Mouse (Mus musculus) brown adipose tissue, adult 24 weeks (tissue): ENCODE measurements around the gene Dnah2. TPM values are rescaled to one million over a fixed set of nuclear protein-coding genes. Genes with fewer than 3 reads are reported as not detected.
"Not testable (repeated sequence)": the region's sequence is repeated elsewhere in the genome, so short reads cannot be mapped to it uniquely, and the experiment has no call there.

Experiments used
- H3K27ac ChIP-seq: fragments of 200-500 bp; replicated peaks from 2 replicates; pipeline ENCODE4 v1.5.1; 2012; ENCODE audit warnings: low read depth, mild to moderate bottlenecking, low read length
- H3K4me1 ChIP-seq: fragments of 200-500 bp; 2 replicates; pipeline ENCODE4 v1.6.1; 2012; ENCODE audit warnings: low read length, mixed read lengths; ENCODE audit not compliant: control insufficient read depth, insufficient read depth, insufficient read length
- H3K4me3 ChIP-seq: fragments of 200-500 bp; 2 replicates; pipeline ENCODE4 v1.5.1; 2012; ENCODE audit warnings: low read depth, mild to moderate bottlenecking, low read length, moderate library complexity; ENCODE audit not compliant: insufficient read depth
- polyA plus RNA-seq: library from polyadenylated mRNA; stranded (reverse); fragments of >200 nt; gene quantifications from 2 replicates; pipeline ENCODE4 v1.2.4, GENCODE M21; 2012; ENCODE audit not compliant: missing spikeins, insufficient read depth, insufficient read length

The Dnah2 gene
- polyA plus RNA-seq, 1 experiment: not detected

DNA sequence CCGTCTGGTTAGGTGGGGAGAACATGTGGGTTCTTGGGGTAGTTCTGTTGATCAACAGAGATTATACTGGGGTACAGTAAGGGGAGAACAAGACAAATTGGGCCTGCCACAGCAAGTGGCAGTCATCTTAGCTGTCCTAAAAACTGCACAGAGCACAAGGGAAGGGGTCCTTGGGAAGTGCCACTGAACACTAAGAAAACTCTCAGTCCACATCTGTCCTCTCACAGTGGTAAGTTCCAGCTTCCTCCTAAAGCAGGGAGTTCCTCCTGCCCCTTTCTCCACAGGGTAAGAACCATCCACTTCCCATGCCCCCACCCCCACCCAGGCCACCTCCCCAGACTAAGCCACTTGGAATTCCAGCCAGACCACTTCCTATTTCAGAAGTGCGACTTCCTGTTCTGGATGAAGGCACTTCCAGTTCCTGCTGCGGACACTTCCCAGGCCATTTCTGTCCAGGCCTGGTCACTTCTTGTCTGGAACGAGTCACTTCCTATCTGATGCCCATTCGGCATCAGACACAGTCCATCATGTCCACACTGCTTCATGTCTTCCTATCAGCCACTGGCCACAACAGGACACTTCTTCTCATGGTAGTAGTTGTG is 5.7 kb upstream of the Dnah2 start:
- Histone ChIP-seq H3K4me1 (no peaks in the 10 kb centered on the region), H3K27ac (no peak overlapping the region), H3K4me3 (no peak overlapping the region)

DNA sequence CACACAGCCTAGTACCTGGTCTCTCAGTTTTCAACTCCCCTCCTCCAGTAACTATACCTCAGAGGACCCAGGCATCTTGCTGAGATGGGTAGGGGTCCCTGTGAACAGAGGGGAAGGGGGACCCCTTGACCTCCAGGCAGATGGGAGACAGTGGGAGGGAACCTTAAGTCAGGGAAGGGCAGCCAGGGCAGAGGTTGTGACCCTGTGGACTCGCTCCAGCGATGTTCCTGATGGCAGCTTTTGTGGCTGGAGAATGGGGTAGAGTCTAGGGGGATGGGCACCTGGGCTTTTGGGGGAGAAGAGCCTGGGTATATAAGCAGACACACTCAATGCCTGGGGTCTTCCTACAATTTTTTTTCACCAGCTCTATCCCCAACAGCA is 4.4 kb upstream of the Dnah2 start:
- no peak overlapping the region for H3K4me3 ChIP-seq
- H3K4me1 ChIP-seq: no peaks in the 10 kb centered on the region

DNA sequence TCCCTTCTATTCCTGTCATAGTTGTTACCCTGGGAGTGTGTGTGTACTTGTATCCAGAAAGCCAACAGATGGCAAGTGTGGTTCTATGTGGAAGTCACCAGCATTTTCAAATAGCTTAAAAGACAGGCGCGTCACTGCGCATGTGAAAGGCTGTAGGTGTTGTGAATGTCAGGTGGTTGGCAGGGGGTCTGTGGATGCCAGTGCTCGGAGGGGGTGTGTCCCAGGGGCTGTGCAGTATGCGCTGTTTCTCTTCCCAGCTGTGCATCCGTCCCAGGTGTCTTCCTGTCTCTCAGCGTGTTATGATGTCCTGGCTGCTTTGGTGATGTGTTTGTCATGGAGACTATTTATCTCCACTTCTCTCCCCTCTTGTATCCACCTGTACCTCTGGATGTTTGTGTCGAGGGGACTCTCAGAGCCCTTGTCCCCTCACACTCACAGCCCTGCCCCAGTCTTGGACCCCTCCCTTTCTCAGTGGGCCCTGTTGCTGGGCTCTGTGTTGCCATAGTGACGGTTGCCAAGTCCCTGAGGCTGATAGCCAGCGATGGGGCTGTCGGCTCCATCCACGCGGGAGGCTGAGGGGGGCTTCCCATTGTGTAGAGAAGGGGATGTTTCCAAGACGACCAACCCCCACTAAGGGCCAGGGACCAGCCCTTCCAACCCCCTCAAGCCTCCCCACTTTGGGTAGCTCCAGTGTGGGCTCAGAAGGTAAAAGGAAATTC is 3.9 kb upstream of the Dnah2 start:
- no peaks in the 10 kb centered on the region for H3K4me1 ChIP-seq
- no peak overlapping the region for H3K27ac ChIP-seq

More for the DNA sequence above, 4.4 kb upstream of the Dnah2 start:
- no peak overlapping the region for H3K27ac ChIP-seq

DNA sequence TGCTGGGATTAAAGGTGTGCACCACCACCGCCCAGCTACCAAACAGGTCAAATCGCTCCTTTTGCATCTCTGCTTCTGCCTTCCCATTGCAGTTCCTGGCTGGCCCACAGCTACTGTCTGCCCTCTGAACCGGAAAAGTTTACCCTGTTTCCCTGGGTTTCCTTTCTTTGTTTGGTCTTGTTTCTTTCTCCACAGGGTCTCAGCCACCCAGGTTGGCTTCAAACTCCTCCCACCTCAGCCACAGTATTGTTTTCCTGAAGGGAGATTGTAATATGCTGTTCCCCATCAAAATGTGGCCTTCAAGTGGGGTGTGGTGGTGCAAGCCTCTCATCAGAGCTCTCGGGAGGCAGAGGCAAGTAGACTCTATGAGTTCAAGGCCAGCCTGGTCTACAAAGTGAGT is 2.4 kb upstream of the Dnah2 start:
- Histone ChIP-seq H3K27ac (no peak overlapping the region), H3K4me1 (no peaks in the 10 kb centered on the region; the same call in 1 of the 2 replicates), H3K4me3 (no peak overlapping the region)

More for the DNA sequence above, 3.9 kb upstream of the Dnah2 start:
- H3K4me3 ChIP-seq: no peak overlapping the region

DNA sequence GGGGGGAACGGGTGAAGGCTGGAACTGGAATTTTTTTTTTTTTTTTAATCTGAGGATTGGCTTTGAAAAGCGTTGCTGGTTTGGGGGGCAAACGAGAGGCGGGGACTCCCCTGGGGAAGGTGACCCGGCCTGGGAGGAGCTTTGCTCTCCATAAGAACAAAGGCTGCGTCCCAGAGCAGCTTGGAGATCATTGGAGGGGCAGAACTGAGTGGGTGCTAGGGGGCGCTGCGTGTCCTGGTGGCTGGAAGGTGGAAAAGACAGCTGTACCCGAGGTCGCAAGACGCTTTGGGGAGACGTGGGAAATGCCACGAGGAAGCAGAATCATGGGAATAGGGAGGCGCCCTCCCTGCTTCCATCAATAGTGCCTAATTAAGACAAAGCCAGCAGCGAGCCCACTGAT is 1.8 kb downstream of the Dnah2 start:
- Histone ChIP-seq H3K4me1 (no peaks in the 10 kb centered on the region; the same call in 1 of the 2 replicates), H3K27ac (no peak overlapping the region), H3K4me3 (peak overlapping the region; percentile 56)

DNA sequence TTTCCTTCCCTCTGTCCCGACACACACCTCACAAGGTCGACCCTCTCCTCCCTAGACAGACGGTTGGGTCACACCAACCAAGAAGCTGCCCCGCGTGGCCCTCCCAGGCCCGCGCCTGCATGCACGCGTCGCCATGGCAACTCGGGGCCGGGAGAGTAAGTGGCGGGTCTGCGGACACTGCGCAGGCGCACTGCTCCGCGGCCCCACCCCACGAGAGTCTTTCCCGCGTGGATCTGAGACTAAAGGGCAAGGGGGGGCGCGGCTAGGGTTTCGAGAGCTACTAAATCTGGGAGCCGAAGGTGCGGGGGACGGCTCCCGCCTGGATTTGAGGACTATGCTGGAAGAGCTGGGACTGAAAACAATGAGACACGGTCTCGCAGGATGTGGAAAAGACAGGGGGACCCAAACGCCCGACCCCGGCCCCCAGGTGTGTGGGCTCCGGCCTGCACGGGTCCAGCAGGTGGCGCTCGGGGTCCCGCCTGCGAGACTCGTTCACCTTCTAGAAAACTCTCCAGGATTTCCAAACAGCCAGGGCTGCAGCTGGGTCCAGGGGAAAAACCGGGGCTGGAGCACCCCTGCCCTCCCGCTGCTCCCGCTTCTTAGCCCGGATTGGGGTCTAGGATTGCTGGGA is 2.4 kb downstream of the Dnah2 start:
- Histone ChIP-seq H3K4me3 (peak overlapping the region; percentile 56), H3K4me1 (no peaks in the 10 kb centered on the region; the same call in 1 of the 2 replicates), H3K27ac (no peak overlapping the region)

DNA sequence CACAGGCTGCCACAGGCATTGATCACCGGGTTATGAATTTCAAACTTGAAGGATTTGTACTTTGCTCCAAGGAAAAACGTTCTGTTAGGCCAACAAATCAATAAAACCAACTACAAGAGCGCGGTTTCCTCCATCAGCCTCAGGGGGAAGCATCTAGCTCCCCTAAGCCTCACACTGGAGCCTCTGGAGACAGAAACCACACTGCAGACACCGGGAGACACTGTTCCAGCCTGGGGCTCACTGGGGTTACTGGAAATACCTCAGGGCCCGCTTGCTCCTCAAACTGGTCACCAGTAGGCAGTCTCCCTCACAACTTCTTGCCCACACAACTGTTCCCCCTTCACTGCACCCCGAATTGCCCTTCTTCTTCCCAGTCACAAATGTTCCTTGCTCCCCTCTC is 3.0 kb downstream of the Dnah2 start:
- H3K4me1 ChIP-seq: no peaks in the 10 kb centered on the region; the same call in 1 of the 2 replicates
- no peak overlapping the region for H3K4me3 ChIP-seq
- H3K27ac ChIP-seq: no peak overlapping the region

DNA sequence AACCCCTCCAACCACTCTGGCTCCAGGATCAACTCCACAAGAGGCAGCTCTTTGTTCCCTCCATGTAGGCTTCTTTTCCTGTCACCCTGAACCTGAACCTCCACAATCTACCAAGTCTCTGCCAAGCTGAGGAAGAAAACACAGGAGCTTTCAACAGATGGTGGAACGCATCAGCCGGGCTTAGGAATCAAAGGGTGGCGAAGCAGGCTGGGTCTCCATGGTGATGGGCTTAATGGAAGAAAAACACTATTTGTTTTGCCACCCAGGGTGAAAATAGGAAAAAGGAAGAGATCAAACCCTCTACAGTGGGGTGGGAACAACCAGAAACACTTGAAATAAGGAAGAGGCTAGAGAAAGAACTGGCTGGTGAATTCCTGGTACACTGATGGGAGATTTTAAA is 5.3 kb downstream of the Dnah2 start:
- no peaks in the 10 kb centered on the region; the same call in 1 of the 2 replicates for H3K4me1 ChIP-seq
- no peak overlapping the region for H3K4me3 ChIP-seq
- no peak overlapping the region for H3K27ac ChIP-seq

DNA sequence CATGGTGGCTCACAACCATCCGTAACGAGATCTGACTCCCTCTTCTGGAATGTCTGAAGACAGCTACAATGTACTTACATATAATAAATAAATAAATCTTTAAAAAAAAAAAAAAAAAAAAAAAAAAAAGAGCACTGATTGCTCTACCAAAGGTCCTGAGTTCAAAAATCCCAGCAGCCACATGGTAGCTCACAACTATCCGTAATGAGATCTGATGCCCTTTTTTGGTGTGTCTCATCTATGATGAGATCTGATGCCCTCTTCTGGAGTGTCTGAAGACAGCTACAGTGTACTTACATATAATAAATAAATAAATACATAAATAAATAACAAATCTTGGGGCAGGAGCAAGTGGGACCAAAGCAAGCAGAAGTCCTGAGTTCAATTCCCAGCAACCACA is 7.2 kb downstream of the Dnah2 start:
- not testable (repeated sequence) for H3K4me3 ChIP-seq, H3K4me1 ChIP-seq

DNA sequence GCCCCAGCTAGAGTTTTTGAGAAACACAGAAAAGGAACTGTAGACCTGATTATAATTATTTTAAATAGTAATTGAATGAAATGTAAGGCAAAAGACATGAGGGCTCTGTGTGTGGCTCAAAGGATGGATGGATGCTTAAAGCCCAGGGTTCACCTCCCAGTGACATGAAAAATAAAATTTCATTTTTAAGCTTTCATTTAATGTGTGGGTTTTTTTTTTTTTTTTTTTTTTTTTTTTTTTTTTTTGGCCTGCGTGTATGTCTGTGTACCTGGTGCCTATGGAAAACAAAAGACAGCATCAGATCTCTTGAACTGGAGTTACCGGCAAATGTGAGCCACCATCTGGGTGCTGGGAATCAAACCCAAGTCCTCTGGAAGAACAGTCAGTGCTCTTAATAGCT is 8.2 kb downstream of the Dnah2 start:
- no peak overlapping the region for H3K27ac ChIP-seq

More for the DNA sequence above, 7.2 kb downstream of the Dnah2 start:
- H3K27ac ChIP-seq: not testable (repeated sequence)

DNA sequence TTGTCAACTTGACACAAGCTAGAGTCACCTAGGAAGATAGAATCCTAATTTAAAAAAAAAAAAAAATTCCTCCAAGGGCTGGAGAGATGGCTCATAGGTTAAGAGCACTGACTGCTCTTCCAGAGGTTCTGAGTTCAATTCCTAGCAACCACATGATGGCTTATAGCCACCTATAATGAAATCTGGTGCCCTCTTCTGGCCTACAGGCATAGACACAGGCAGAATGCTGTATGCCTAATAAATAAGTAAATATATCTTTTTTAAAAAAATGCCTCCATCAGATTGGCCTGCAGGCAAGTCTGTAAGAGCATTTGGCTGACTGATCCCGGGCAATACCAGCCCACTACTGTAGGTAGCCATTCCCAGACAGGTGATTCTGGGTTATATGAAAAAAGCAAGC is 13.9 kb downstream of the Dnah2 start:
- Histone ChIP-seq H3K4me3 (no peak overlapping the region), H3K4me1 (no peaks in the 10 kb centered on the region), H3K27ac (no peak overlapping the region)

More for the DNA sequence above, 8.2 kb downstream of the Dnah2 start:
- H3K4me3 ChIP-seq: no peak overlapping the region
- H3K4me1 ChIP-seq: no peaks in the 10 kb centered on the region

DNA sequence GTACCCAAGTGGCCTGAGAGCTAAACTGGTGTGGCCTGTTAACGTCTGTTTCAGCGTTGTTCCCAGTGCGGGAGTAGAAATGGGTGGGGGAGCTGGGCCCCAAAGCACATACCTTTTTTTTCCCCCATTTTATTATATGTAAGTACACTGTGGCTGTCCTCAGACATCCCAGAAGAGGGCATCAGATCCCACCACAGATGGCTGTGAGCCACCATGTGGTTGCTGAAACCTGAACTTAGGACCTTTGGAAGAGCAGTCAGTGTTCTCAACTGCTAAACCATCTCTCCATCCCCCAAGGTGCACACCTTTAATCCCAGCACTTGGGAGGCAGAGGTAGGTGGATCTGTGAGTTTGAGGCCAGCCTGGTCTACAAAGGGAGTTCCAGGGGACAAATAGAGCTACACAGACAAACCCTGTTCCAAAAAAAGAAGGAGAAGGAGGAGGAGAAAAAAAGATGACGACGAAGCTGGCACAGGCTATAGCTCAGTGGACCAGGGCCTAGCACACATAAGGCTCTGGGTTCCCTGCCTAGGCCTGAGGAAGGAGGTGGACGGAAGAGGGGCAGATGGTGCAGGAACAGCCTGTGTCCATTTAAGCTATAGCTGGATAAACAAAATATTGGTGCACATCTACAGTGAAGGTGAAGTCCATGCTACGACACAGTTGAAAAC is 16.3 kb downstream of the Dnah2 start:
- H3K27ac ChIP-seq: no peak overlapping the region
- no peak overlapping the region for H3K4me3 ChIP-seq
- no peaks in the 10 kb centered on the region for H3K4me1 ChIP-seq

DNA sequence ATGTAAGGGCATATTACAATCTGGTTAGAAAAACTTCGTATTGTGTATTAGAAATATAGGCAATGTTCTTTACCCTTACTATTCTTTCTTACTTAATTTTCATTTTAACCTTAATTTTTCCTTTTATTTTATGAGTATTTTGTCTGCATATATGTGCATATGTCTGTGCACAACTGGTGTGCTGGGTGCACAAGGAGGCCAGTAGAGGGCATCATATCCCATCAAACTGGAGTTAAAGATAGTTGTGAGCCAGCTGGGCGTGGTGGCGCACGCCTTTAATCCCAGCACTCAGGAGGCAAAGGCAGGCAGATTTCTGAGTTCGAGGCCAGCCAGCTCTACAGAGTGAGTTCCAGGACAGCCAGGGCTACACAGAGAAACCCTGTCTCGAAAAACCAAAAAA is 18.2 kb downstream of the Dnah2 start:
- not testable (repeated sequence) for H3K27ac ChIP-seq, H3K4me3 ChIP-seq, H3K4me1 ChIP-seq

DNA sequence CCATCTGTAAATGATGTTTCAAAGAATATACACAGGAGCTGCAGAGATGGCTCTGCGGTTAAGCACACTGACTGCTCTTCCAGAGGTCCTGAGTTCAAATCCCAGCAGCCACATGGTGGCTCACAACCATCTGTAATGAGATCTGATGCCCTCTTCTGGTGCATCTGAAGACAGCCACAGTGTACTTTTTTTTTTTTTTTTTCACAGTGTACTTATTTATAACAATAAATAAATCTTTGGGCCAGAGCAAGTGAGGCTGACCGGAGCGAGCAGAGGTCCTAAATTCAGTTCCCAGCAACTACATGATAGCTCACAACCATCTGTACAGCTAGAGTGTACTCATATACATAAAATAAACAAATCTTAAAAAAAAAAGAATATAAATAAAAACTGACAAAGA is 18.6 kb downstream of the Dnah2 start:
- not testable (repeated sequence) for H3K4me3 ChIP-seq, H3K27ac ChIP-seq, H3K4me1 ChIP-seq

DNA sequence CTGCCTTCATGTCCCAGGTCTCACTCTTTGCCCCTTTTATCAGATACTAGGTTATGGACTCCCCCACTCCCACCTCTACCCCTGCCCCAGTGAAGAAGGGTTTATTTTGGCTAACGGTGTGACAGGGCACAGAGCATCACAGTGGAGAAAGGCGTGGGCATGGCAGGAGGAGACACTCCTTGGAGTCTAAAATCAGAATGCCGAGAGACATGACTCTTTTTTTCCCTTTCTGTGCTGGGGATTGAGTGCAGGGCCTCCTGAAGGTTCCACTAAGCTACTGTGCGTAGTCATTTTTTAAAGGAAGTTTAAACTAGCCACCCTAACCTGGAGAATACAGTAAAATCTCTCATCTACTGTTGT is 20.9 kb downstream of the Dnah2 start:
- Histone ChIP-seq H3K4me1 (no peaks in the 10 kb centered on the region), H3K4me3 (no peak overlapping the region), H3K27ac (no peak overlapping the region)
